Mouse (Mus musculus): ENCODE results near the gene Hist1h4c. TPM values are rescaled to one million over a fixed set of nuclear protein-coding genes. Genes with fewer than 3 reads are reported as not detected.

The Hist1h4c gene
- polyA plus RNA-seq, 1 experiment, result 20.6 TPM

DNA sequence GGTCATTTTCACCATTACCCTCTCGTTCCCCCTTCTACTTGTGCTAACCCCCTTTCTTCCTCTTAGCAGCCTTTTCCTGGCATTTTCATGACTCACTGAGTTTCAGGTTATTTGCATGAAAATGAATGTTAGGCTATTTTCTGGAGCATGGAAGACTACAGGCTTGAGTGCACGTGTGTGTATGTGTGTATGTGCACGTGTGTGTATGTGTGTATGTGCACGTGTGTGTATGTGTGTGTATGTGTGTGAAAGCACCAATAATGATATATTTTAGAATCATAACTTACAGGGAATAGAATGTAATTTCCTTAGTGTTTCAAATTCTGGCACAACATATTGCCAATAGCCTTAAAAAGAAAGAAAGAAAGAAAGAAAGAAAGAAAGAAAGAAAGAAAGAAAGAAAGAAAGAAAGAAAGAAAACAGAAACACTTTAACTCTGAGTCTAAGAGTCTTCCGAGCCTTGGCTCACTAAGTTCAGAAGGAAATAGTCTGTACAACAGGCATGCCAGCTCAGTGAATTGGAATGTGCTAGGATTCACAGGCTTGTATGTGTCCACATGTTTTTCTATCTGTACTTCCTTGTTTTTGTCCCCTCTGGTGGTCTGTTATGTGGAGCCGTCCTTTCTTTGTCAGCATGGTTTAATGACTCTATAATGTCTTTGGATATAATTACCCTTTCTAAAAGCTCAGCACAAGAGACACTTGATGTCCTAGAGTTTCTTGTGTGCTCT is 38.5 kb downstream of the Hist1h4c start:
- Histone ChIP-seq H3K36me3 (ENCODE audit: control insufficient read depth, insufficient read depth, low read length) (no peaks in the 10 kb centered on the region), H3K27me3 (ENCODE audit: control insufficient read depth, insufficient read depth, low read length) (no peaks in the 10 kb centered on the region), H3K4me3 (ENCODE audit: control insufficient read depth, low read depth, low read length) (no peak overlapping the region), H3K4me1 (ENCODE audit: control insufficient read depth, insufficient read depth, low read length) (no peaks in the 10 kb centered on the region), H3K27ac (ENCODE audit: control insufficient read depth, insufficient read depth, low read depth, low read length) (no peak overlapping the region)
- TF ChIP-seq POLR2A (IDR thresholded peaks at IDR 0.05; ENCODE audit: control insufficient read depth, low read depth, low read length) (no peak), CTCF (IDR thresholded peaks at IDR 0.05; ENCODE audit: control insufficient read depth, insufficient read depth, insufficient replicate concordance, low read depth, low read length) (no peak)

Other genes with a start within 250 kb of the Hist1h4c start
- gene Btn1a1, start 232.6 kb downstream of the Hist1h4c start, polyA plus RNA-seq (2012; rRNA removed), result 0.05 and 0.26 TPM in 2 replicates
- gene Btn2a2, start 209.6 kb downstream of the Hist1h4c start, polyA plus RNA-seq (2012; rRNA removed), result 0.08 and 0.21 TPM in 2 replicates
- gene Hist1h4h, start 167.4 kb downstream of the Hist1h4c start, polyA plus RNA-seq (2012; rRNA removed), result 13.2 and 17.1 TPM in 2 replicates
- gene Hist1h2af, start 164.5 kb downstream of the Hist1h4c start, polyA plus RNA-seq (2012; rRNA removed), result 4.4 and 4.5 TPM in 2 replicates
- gene Hist1h3g, start 163.0 kb downstream of the Hist1h4c start, polyA plus RNA-seq (2012; rRNA removed), result 1.3 and 2.7 TPM in 2 replicates
- gene Hist1h2bh, start 155.1 kb downstream of the Hist1h4c start, polyA plus RNA-seq (2012; rRNA removed), result 0.07 and 0.13 TPM in 2 replicates
- gene Hist1h3f, start 154.4 kb downstream of the Hist1h4c start, polyA plus RNA-seq (2012; rRNA removed), result 1.3 and 1.4 TPM in 2 replicates
- gene Hist1h4f, start 146.8 kb downstream of the Hist1h4c start, polyA plus RNA-seq (2012; rRNA removed), result 2.1 and 3.7 TPM in 2 replicates
- 0.02 and 0.04 TPM in 2 replicates for gene Hist1h1d, start 145.2 kb downstream of the Hist1h4c start, polyA plus RNA-seq (2012; rRNA removed)
- 2.8 and 3.2 TPM in 2 replicates for gene Hist1h3e, start 136.1 kb downstream of the Hist1h4c start, polyA plus RNA-seq (2012; rRNA removed)
- 0.34 and 0.36 TPM in 2 replicates for gene Hist1h2ae, start 127.2 kb downstream of the Hist1h4c start, polyA plus RNA-seq (2012; rRNA removed)
- 6.8 and 7.8 TPM in 2 replicates for gene Hist1h2bg, start 127.1 kb downstream of the Hist1h4c start, polyA plus RNA-seq (2012; rRNA removed)
- 0.98 and 2.9 TPM in 2 replicates for gene Hist1h2bf, start 124.3 kb downstream of the Hist1h4c start, polyA plus RNA-seq (2012; rRNA removed)
- 0.90 and 1.0 TPM in 2 replicates for gene Hist1h2ad, start 124.1 kb downstream of the Hist1h4c start, polyA plus RNA-seq (2012; rRNA removed)
- 0.98 and 1.1 TPM in 2 replicates for gene Hist1h3d, start 122.7 kb downstream of the Hist1h4c start, polyA plus RNA-seq (2012; rRNA removed)
- 2.7 and 2.9 TPM in 2 replicates for gene Hist1h4d, start 116.9 kb downstream of the Hist1h4c start, polyA plus RNA-seq (2012; rRNA removed)
- gene Hist1h2be, start 77.3 kb downstream of the Hist1h4c start, polyA plus RNA-seq (2012; rRNA removed), result 0.42 and 0.58 TPM in 2 replicates
- gene Hist1h1e, start 75.9 kb downstream of the Hist1h4c start, polyA plus RNA-seq (2012; rRNA removed), result 0.35 and 0.41 TPM in 2 replicates
- gene Hist1h2ac, start 14.5 kb downstream of the Hist1h4c start, polyA plus RNA-seq (2012; rRNA removed), result 0.20 and 0.26 TPM in 2 replicates
- 17.8 and 19.0 TPM in 2 replicates for gene Hist1h2bc, start 14.3 kb downstream of the Hist1h4c start, polyA plus RNA-seq (2012; rRNA removed)
- gene Hist1h1t, start 2.6 kb downstream of the Hist1h4c start, polyA plus RNA-seq (2012; rRNA removed), result 22.2 and 24.8 TPM in 2 replicates
- 5.2 and 6.1 TPM in 2 replicates for gene Hfe, start 12.4 kb upstream of the Hist1h4c start, polyA plus RNA-seq (2012; rRNA removed)
- gene Hist1h1c, start 40.4 kb upstream of the Hist1h4c start, polyA plus RNA-seq (2012; rRNA removed), result 5.4 and 6.9 TPM in 2 replicates
- gene Hist1h3c, start 47.1 kb upstream of the Hist1h4c start, polyA plus RNA-seq (2012; rRNA removed), result 2.3 TPM in 2 replicates
- gene Hist1h2bb, start 48.3 kb upstream of the Hist1h4c start, polyA plus RNA-seq (2012; rRNA removed), result 3.9 and 7.0 TPM in 2 replicates
- gene Hist1h2ab, start 52.7 kb upstream of the Hist1h4c start, polyA plus RNA-seq (2012; rRNA removed), result 4.4 and 6.2 TPM in 2 replicates
- 4.2 and 4.7 TPM in 2 replicates for gene Hist1h3b, start 53.8 kb upstream of the Hist1h4c start, polyA plus RNA-seq (2012; rRNA removed)
- 2.4 and 2.5 TPM in 2 replicates for gene Hist1h4b, start 58.6 kb upstream of the Hist1h4c start, polyA plus RNA-seq (2012; rRNA removed)
- 83.8 and 94.1 TPM in 2 replicates for gene Hist1h4a, start 62.8 kb upstream of the Hist1h4c start, polyA plus RNA-seq (2012; rRNA removed)
- gene Hist1h3a, start 63.9 kb upstream of the Hist1h4c start, polyA plus RNA-seq (2012; rRNA removed), result 29.4 and 33.4 TPM in 2 replicates
- 2.9 and 4.3 TPM in 2 replicates for gene Hist1h1a, start 65.2 kb upstream of the Hist1h4c start, polyA plus RNA-seq (2012; rRNA removed)
- 2.1 and 2.5 TPM in 2 replicates for gene Trim38, start 71.5 kb upstream of the Hist1h4c start, polyA plus RNA-seq (2012; rRNA removed)
- gene Slc17a2, start 108.5 kb upstream of the Hist1h4c start, polyA plus RNA-seq (2012; rRNA removed), result 0.40 and 0.41 TPM in 2 replicates
- gene Slc17a3, start 141.0 kb upstream of the Hist1h4c start, polyA plus RNA-seq (2012; rRNA removed), result 0.10 and 0.21 TPM in 2 replicates
- 0.11 and 0.22 TPM in 2 replicates for gene Slc17a1, start 169.3 kb upstream of the Hist1h4c start, polyA plus RNA-seq (2012; rRNA removed)
- not detected in 2 replicates for gene Slc17a4, start 216.6 kb upstream of the Hist1h4c start, polyA plus RNA-seq (2012; rRNA removed)
- gene Hist1h2ba, start 235.7 kb upstream of the Hist1h4c start, polyA plus RNA-seq (2012; rRNA removed), result 226 and 228 TPM in 2 replicates
- 39.5 and 59.1 TPM in 2 replicates for gene Hist1h2aa, start 236.0 kb upstream of the Hist1h4c start, polyA plus RNA-seq (2012; rRNA removed)

Measured in testis, adult 2 months (tissue).